Mouse (Mus musculus): ENCODE results near the gene Cadm4. TPM values are rescaled to one million over a fixed set of nuclear protein-coding genes. Genes with fewer than 3 reads are reported as not detected.

Cadm4 gene
- polyA plus RNA-seq, 1 experiment from 2014 or later, result 0.65 TPM

- no peak overlapping the region for H3K9ac ChIP-seq
- no peaks in the 10 kb centered on the region for H3K9me3 ChIP-seq (replicated peaks)
- WGBS, result 49% methylated on average over 9 of the region's 9 CpGs
- no peak overlapping the region for H3K4me2 ChIP-seq
- H3K27me3 ChIP-seq (replicated peaks), result peaks cover 6% of the 10 kb centered on the region; the same call in 1 of the 2 replicates
- no peak for ATAC-seq (ENCODE audit: insufficient number of reproducible peaks, low FRiP score)
- no peaks in the 10 kb centered on the region for H3K36me3 ChIP-seq
- H3K27ac ChIP-seq (ENCODE audit: poor library complexity, severe bottlenecking), result no peak overlapping the region
- H3K4me3 ChIP-seq, result no peak overlapping the region
- no peaks in the 10 kb centered on the region for H3K4me1 ChIP-seq (replicated peaks)
Measured at GRCm38 (mm10) chr7:24450585-24451017, 31.2 kb upstream of the Cadm4 start.

GRCm38 (mm10) chr7:24451855-24452311 is 29.9 kb upstream of the Cadm4 start, which contains the start of gene Irgc1:
Gene Irgc1, minus strand, starts transcription at chr7:24452297.
- Histone ChIP-seq H3K4me2 (no peak within 1 kb of the TSS), H3K4me1 (replicated peaks) (no peaks in the 10 kb centered on the region), H3K9me3 (replicated peaks) (no peaks in the 10 kb centered on the region), H3K36me3 (no peaks in the 10 kb centered on the region), H3K27me3 (replicated peaks) (peaks cover 6% of the 10 kb centered on the region; the same call in 1 of the 2 replicates), H3K9ac (no peak within 1 kb of the TSS), H3K27ac (ENCODE audit: poor library complexity, severe bottlenecking) (no peak within 1 kb of the TSS), H3K4me3 (no peak within 1 kb of the TSS)
- WGBS, result 68% methylated on average over 9 of the region's 9 CpGs
- no peak for ATAC-seq (ENCODE audit: insufficient number of reproducible peaks, low FRiP score)

- no peak overlapping the region for H3K4me3 ChIP-seq
- no peak overlapping the region for H3K4me2 ChIP-seq
- no peak for ATAC-seq (ENCODE audit: insufficient number of reproducible peaks, low FRiP score)
- no peak overlapping the region for H3K27ac ChIP-seq (ENCODE audit: poor library complexity, severe bottlenecking)
- H3K9ac ChIP-seq, result no peak overlapping the region
- WGBS, result 63% methylated on average over 2 of the region's 2 CpGs
- no peaks in the 10 kb centered on the region for H3K9me3 ChIP-seq (replicated peaks)
- no peaks in the 10 kb centered on the region for H3K36me3 ChIP-seq
- H3K27me3 ChIP-seq (replicated peaks), result peaks cover 14% of the 10 kb centered on the region; the same call in 1 of the 2 replicates
- H3K4me1 ChIP-seq (replicated peaks), result no peaks in the 10 kb centered on the region
Measured at GRCm38 (mm10) chr7:24454199-24454598, 27.6 kb upstream of the Cadm4 start.

DNA sequence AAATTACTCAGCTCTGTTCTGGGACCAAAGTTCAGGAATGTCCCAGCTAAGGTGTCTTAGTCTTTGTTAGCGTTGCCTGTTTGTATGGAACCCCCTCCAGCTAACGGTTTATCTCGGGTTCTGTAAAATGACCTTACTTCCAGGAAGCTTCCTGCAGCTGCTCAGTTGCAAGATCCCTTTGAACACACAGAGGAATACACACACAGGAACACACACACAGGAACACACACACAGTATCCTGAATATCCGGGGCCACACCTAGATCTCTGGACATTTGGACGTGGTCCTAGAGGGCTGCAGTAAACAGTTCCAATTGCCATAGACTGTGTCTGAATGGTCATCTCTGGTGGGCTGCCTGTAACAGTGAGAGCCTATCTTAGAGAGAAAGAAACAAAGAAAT is 26.1 kb upstream of the Cadm4 start:
- Histone ChIP-seq H3K9me3 (replicated peaks) (no peaks in the 10 kb centered on the region), H3K4me2 (no peak overlapping the region), H3K27ac (ENCODE audit: poor library complexity, severe bottlenecking) (no peak overlapping the region), H3K4me3 (no peak overlapping the region), H3K9ac (no peak overlapping the region), H3K36me3 (no peaks in the 10 kb centered on the region), H3K27me3 (replicated peaks) (peaks cover 9% of the 10 kb centered on the region), H3K4me1 (replicated peaks) (0 out of 2 replicates have a peak, but pooled peaks cover 6% of the 10 kb centered on the region)
- WGBS, result 64% methylated on average over 5 of the region's 5 CpGs
- ATAC-seq (ENCODE audit: insufficient number of reproducible peaks, low FRiP score), result no peak

- no peak overlapping the region for H3K4me2 ChIP-seq
- no peak for ATAC-seq (ENCODE audit: insufficient number of reproducible peaks, low FRiP score)
- H3K4me3 ChIP-seq, result no peak overlapping the region
- H3K9me3 ChIP-seq (replicated peaks), result no peaks in the 10 kb centered on the region
- peaks cover 17% of the 10 kb centered on the region for H3K4me1 ChIP-seq (replicated peaks)
- H3K36me3 ChIP-seq, result no peaks in the 10 kb centered on the region
- H3K9ac ChIP-seq, result no peak overlapping the region
- no peak overlapping the region for H3K27ac ChIP-seq (ENCODE audit: poor library complexity, severe bottlenecking)
- peaks cover 23% of the 10 kb centered on the region; the same call in 1 of the 2 replicates for H3K27me3 ChIP-seq (replicated peaks)
- 59% methylated on average over 10 of the region's 10 CpGs for WGBS
Measured at GRCm38 (mm10) chr7:24457726-24458370, 24.0 kb upstream of the Cadm4 start.

- Histone ChIP-seq H3K27me3 (replicated peaks) (peaks cover 23% of the 10 kb centered on the region; the same call in 1 of the 2 replicates), H3K27ac (ENCODE audit: poor library complexity, severe bottlenecking) (no peak overlapping the region), H3K4me3 (no peak overlapping the region), H3K9me3 (replicated peaks) (no peaks in the 10 kb centered on the region), H3K4me1 (replicated peaks) (peaks cover 17% of the 10 kb centered on the region), H3K9ac (no peak overlapping the region), H3K4me2 (no peak overlapping the region), H3K36me3 (no peaks in the 10 kb centered on the region)
- ATAC-seq (ENCODE audit: insufficient number of reproducible peaks, low FRiP score), result no peak
- WGBS, result 73% methylated on average over 5 of the region's 5 CpGs
Measured at GRCm38 (mm10) chr7:24459440-24459839, 22.4 kb upstream of the Cadm4 start.

DNA sequence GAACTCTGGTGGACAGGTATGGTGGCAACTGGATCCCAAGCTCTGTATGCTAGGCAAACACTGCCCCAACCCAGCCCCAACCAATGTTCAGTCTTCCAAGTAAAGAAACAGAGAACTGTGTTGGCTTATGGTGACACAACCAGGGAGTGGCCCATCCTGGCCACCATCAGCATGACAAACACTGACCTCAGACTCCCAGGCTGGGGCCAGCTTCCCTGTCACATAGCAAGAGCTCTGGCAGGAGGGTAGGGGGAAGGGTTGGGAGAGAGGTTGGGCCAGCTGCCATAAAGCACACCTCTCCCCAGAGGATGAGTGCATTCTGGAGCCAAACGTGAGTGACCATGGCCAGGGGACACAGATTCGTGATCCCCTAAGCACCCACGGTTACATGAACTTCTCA is 22.0 kb upstream of the Cadm4 start:
- H3K4me2 ChIP-seq, result no peak overlapping the region
- H3K36me3 ChIP-seq, result no peaks in the 10 kb centered on the region
- WGBS, result 64% methylated on average over 3 of the region's 3 CpGs
- H3K27ac ChIP-seq (ENCODE audit: poor library complexity, severe bottlenecking), result no peak overlapping the region
- no peaks in the 10 kb centered on the region for H3K9me3 ChIP-seq (replicated peaks)
- no peak for ATAC-seq (ENCODE audit: insufficient number of reproducible peaks, low FRiP score)
- H3K9ac ChIP-seq, result no peak overlapping the region
- no peak overlapping the region for H3K4me3 ChIP-seq
- peaks cover 17% of the 10 kb centered on the region for H3K4me1 ChIP-seq (replicated peaks)
- peaks cover 23% of the 10 kb centered on the region; the same call in 1 of the 2 replicates for H3K27me3 ChIP-seq (replicated peaks)

- 41% methylated on average over 14 of the region's 14 CpGs for WGBS
- Histone ChIP-seq H3K27me3 (replicated peaks) (peaks cover 23% of the 10 kb centered on the region; the same call in 1 of the 2 replicates), H3K27ac (ENCODE audit: poor library complexity, severe bottlenecking) (no peak overlapping the region), H3K36me3 (no peaks in the 10 kb centered on the region), H3K9ac (no peak overlapping the region), H3K4me2 (no peak overlapping the region), H3K9me3 (replicated peaks) (no peaks in the 10 kb centered on the region), H3K4me1 (replicated peaks) (peaks cover 17% of the 10 kb centered on the region), H3K4me3 (no peak overlapping the region)
- ATAC-seq (ENCODE audit: insufficient number of reproducible peaks, low FRiP score), result no peak
Measured at GRCm38 (mm10) chr7:24461376-24462051, 20.3 kb upstream of the Cadm4 start.

DNA sequence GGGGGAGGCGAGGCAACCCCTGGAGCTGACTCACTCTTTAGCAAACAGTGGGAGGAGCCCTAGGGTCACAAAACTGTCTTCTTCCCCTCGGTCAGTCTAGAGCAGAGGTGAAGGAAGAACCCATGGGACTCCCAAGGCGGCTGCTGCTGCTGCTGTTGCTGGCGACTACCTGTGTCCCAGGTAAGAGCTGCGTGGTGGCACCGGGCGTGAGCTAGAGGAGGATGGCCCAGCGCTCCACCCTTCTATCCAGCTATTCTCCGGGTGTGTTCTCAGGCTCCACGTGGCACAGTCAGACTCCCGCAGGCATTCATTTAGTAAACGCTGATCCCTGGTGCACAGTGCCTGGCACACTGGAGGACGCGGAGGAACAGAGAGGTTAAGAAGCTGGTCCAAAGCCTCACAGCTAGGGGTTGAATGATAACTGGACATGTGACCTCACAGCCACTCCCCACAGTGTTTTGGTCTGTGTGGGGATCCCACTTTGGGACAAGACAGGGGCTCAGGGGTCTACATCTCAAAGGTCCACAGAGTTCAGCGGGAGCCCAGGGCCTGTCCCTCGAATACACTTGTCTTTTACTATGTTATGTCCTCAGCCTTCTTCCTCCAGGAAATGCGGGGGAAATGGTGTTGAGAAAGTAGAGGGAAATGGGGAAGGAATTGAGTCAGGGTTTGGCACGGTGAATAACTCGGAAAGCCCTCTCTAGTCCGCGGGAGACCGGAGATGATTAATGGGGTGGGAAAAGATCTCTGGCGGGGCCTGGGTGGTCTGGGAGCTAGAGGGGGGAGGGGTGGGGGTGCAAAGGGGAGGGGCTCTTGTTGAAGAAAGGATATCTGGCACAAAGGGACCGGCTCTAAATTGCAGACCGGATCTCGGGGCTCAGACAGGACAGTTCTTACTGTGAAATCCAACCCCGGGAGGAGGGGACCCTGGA is 19.2 kb upstream of the Cadm4 start, which contains the start of gene Plaur:
Plaur (plus strand) TSS at position 97 of the 932 bp plus-strand sequence.
- peak within 1 kb of the TSS; percentile 56 for H3K4me2 ChIP-seq
- H3K36me3 ChIP-seq, result no peaks in the 10 kb centered on the region
- H3K9ac ChIP-seq, result 0 out of 2 replicates have a peak within 1 kb of the TSS, but pooled peaks have one; percentile 2
- H3K9me3 ChIP-seq (replicated peaks), result no peaks in the 10 kb centered on the region
- H3K4me1 ChIP-seq (replicated peaks), result peaks cover 17% of the 10 kb centered on the region
- H3K27me3 ChIP-seq (replicated peaks), result peaks cover 21% of the 10 kb centered on the region; the same call in 1 of the 2 replicates
- 4% methylated on average over 27 of the region's 27 CpGs for WGBS
- 0 out of 2 replicates have a peak within 1 kb of the TSS, but pooled peaks have one; percentile 3 for H3K27ac ChIP-seq (ENCODE audit: poor library complexity, severe bottlenecking)
- peak within 1 kb of the TSS; percentile 29 for H3K4me3 ChIP-seq
- peak; percentile 51; the same call in 1 of the 2 replicates for ATAC-seq (ENCODE audit: insufficient number of reproducible peaks, low FRiP score)

DNA sequence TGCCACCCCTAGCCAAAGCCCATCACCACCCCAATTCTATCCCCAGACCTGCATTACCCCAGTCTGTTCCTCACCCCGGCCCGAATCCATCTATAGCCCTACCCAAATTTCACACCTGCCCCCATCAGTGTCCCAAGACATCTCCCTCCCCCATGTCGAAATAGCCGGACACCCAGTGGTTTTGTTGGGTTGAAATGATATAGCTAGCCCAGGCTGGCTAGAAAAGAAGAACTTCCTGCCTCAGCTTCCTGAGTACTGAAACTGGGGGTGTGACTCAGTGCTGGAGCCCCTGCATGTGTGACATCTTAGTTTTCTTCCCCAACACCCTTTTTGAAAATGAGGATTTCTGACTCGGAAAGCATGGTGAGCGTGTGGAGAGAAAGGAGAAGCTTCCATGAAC is 15.0 kb upstream of the Cadm4 start:
- peaks cover 9% of the 10 kb centered on the region; the same call in 1 of the 2 replicates for H3K9me3 ChIP-seq (replicated peaks)
- no peaks in the 10 kb centered on the region for H3K36me3 ChIP-seq
- H3K27ac ChIP-seq (ENCODE audit: poor library complexity, severe bottlenecking), result no peak overlapping the region
- WGBS, result 81% methylated on average over 6 of the region's 6 CpGs
- no peak overlapping the region for H3K4me2 ChIP-seq
- H3K27me3 ChIP-seq (replicated peaks), result 0 out of 2 replicates have a peak, but pooled peaks cover 8% of the 10 kb centered on the region
- H3K9ac ChIP-seq, result no peak overlapping the region
- H3K4me1 ChIP-seq (replicated peaks), result peaks cover 7% of the 10 kb centered on the region
- H3K4me3 ChIP-seq, result no peak overlapping the region
- no peak for ATAC-seq (ENCODE audit: insufficient number of reproducible peaks, low FRiP score)

Measured in heart, embryonic 12.5 days (tissue).